Mouse (Mus musculus) erythroblast, embryonic 14.5 days (primary cell): Measurements from ENCODE around the gene BC003965. TPM values are rescaled to one million over a fixed set of nuclear protein-coding genes. Genes with fewer than 3 reads are reported as not detected.

ENCODE experiments used
- H3K27me3 ChIP-seq: 2 replicates; pipeline ENCODE4 v1.6.1; 2012; ENCODE audit warnings: inconsistent platforms; ENCODE audit not compliant: control insufficient read depth
- H3K36me3 ChIP-seq: 2 replicates; pipeline ENCODE4 v1.6.1; 2012; ENCODE audit warnings: mild to moderate bottlenecking, inconsistent platforms; ENCODE audit not compliant: control insufficient read depth
- H3K4me1 ChIP-seq: 2 replicates; pipeline ENCODE4 v1.6.1; 2012; ENCODE audit warnings: inconsistent platforms; ENCODE audit not compliant: control insufficient read depth
- H3K4me3 ChIP-seq: replicated peaks from 2 replicates; pipeline ENCODE3; 2012; ENCODE audit warnings: moderate library complexity, mild to moderate bottlenecking, inconsistent platforms
- H3K9me3 ChIP-seq: 2 replicates; pipeline ENCODE4 v1.6.1; 2012; ENCODE audit warnings: low read length, inconsistent platforms, mixed read lengths; ENCODE audit not compliant: control insufficient read depth
- GATA1 ChIP-seq: IDR thresholded peaks from 2 replicates; pipeline ENCODE4 v1.6.1; 2012; ENCODE audit warnings: low read length, inconsistent platforms, mixed read lengths
- TAL1 ChIP-seq: IDR thresholded peaks from 3 replicates; pipeline ENCODE4 v1.6.1; 2012; ENCODE audit warnings: low read length, inconsistent platforms, mixed read lengths
- polyA plus RNA-seq: library from polyadenylated mRNA; stranded (reverse); fragments of >175 nt; gene quantifications from 2 replicates; pipeline ENCODE4 v1.2.3, GENCODE M21; 2012

Gene BC003965
- polyA plus RNA-seq, 1 experiment: 2.1 TPM

GRCm38 (mm10) chr17:25172558-25172957, 11.8 kb upstream of the BC003965 start:
- Histone ChIP-seq H3K4me1 (peaks cover 12% of the 10 kb centered on the region), H3K4me3 (no peak overlapping the region), H3K27me3 (peaks cover 3% of the 10 kb centered on the region), H3K36me3 (no peaks in the 10 kb centered on the region), H3K9me3 (no peaks in the 10 kb centered on the region)
- no peak for TF ChIP-seq TAL1
- TF ChIP-seq GATA1: no peak

GRCm38 (mm10) chr17:25175411-25175810, 8.9 kb upstream of the BC003965 start, which contains the start of gene Gm38655:
TSS of gene Gm38655 (minus strand) at chr17:25175471.
- H3K27me3 ChIP-seq: peaks cover 11% of the 10 kb centered on the region
- H3K4me3 ChIP-seq: no peak within 1 kb of the TSS
- TF ChIP-seq GATA1 (no peak), TAL1 (no peak)
- H3K4me1 ChIP-seq: peaks cover 12% of the 10 kb centered on the region
- H3K36me3 ChIP-seq: no peaks in the 10 kb centered on the region
- H3K9me3 ChIP-seq: no peaks in the 10 kb centered on the region

GRCm38 (mm10) chr17:25183232-25183631, 1.1 kb upstream of the BC003965 start:
- Histone ChIP-seq H3K36me3 (peaks cover 6% of the 10 kb centered on the region), H3K4me3 (peak overlapping the region; percentile 77), H3K27me3 (peaks cover 20% of the 10 kb centered on the region), H3K9me3 (no peaks in the 10 kb centered on the region), H3K4me1 (peaks cover 54% of the 10 kb centered on the region)
- TF ChIP-seq GATA1: no peak
- TF ChIP-seq TAL1: no peak

- Histone ChIP-seq H3K4me1 (peaks cover 67% of the 10 kb centered on the region), H3K9me3 (no peaks in the 10 kb centered on the region), H3K36me3 (peaks cover 6% of the 10 kb centered on the region), H3K27me3 (peaks cover 25% of the 10 kb centered on the region), H3K4me3 (peak overlapping the region; percentile 77)
- TF ChIP-seq GATA1 (no peak), TAL1 (no peak)
Measured at GRCm38 (mm10) chr17:25184961-25185360, 607 bp downstream of the BC003965 start.

- peaks cover 63% of the 10 kb centered on the region for H3K4me1 ChIP-seq
- peaks cover 6% of the 10 kb centered on the region for H3K27me3 ChIP-seq
- TF ChIP-seq GATA1: no peak
- no peak for TF ChIP-seq TAL1
- H3K9me3 ChIP-seq: no peaks in the 10 kb centered on the region
- peaks cover 15% of the 10 kb centered on the region for H3K36me3 ChIP-seq
- peak overlapping the region; percentile 84 for H3K4me3 ChIP-seq
Measured at GRCm38 (mm10) chr17:25187784-25188149, 3.4 kb downstream of the BC003965 start.

GRCm38 (mm10) chr17:25188150-25189031, 4.0 kb downstream of the BC003965 start, which contains the start of gene Unkl:
TSS of gene Unkl (plus strand) at chr17:25188397.
- TF ChIP-seq GATA1: no peak
- no peak for TF ChIP-seq TAL1
- Histone ChIP-seq H3K4me3 (peak within 1 kb of the TSS; percentile 84), H3K4me1 (peaks cover 57% of the 10 kb centered on the region)

GRCm38 (mm10) chr17:25189091-25189490, 4.7 kb downstream of the BC003965 start:
- H3K36me3 ChIP-seq: peaks cover 26% of the 10 kb centered on the region
- H3K27me3 ChIP-seq: peaks cover 5% of the 10 kb centered on the region; the same call in 1 of the 2 replicates
- TF ChIP-seq GATA1: no peak
- TF ChIP-seq TAL1: no peak
- peak overlapping the region; percentile 84 for H3K4me3 ChIP-seq
- peaks cover 50% of the 10 kb centered on the region for H3K4me1 ChIP-seq
- H3K9me3 ChIP-seq: no peaks in the 10 kb centered on the region

More at GRCm38 (mm10) chr17:25188150-25189031, 4.0 kb downstream of the BC003965 start, which contains the start of gene Unkl:
- H3K36me3 ChIP-seq: peaks cover 20% of the 10 kb centered on the region
- peaks cover 5% of the 10 kb centered on the region; the same call in 1 of the 2 replicates for H3K27me3 ChIP-seq
- H3K9me3 ChIP-seq: no peaks in the 10 kb centered on the region

- TF ChIP-seq TAL1 (no peak), GATA1 (no peak)
- no peak overlapping the region for H3K4me3 ChIP-seq
- peaks cover 49% of the 10 kb centered on the region for H3K36me3 ChIP-seq
- H3K27me3 ChIP-seq: no peaks in the 10 kb centered on the region
- H3K4me1 ChIP-seq: peaks cover 2% of the 10 kb centered on the region
- no peaks in the 10 kb centered on the region for H3K9me3 ChIP-seq
Measured at GRCm38 (mm10) chr17:25202401-25202800, 18.0 kb downstream of the BC003965 start.

- H3K4me3 ChIP-seq: no peak overlapping the region
- TF ChIP-seq GATA1 (no peak), TAL1 (no peak)
- H3K27me3 ChIP-seq: no peaks in the 10 kb centered on the region
- H3K9me3 ChIP-seq: no peaks in the 10 kb centered on the region
- no peaks in the 10 kb centered on the region for H3K4me1 ChIP-seq
- peaks cover 64% of the 10 kb centered on the region for H3K36me3 ChIP-seq
Measured at GRCm38 (mm10) chr17:25210006-25210405, 25.7 kb downstream of the BC003965 start.
